Mouse (Mus musculus) limb, embryonic 12.5 days (tissue): ENCODE data around the gene Usp5. TPM values are rescaled to one million over a fixed set of nuclear protein-coding genes. Genes with fewer than 3 reads are reported as not detected.
A peak's percentile ranks its signal among the peaks of the same experiment; 100 is the strongest.
"Not testable (repeated sequence)": the region's sequence is repeated elsewhere in the genome, so short reads cannot be mapped to it uniquely, and the experiment has no call there.

ENCODE experiments used
- ATAC-seq: fragments of 200-750 bp; cut with Nextera tagmentation; 2 replicates; pipeline ENCODE4 v1.8.0; 2017; ENCODE audit warnings: low read depth, moderate TSS enrichment; ENCODE audit not compliant: insufficient number of reproducible peaks, insufficient read depth, low FRiP score, low TSS enrichment
- H3K27ac ChIP-seq: fragments of 300-500 bp; sonication (generic); 2 replicates; pipeline ENCODE4 v1.5.1; 2016; ENCODE audit warnings: mild to moderate bottlenecking, moderate library complexity
- H3K27me3 ChIP-seq: fragments of 300-500 bp; sonication (generic); 2 replicates; pipeline ENCODE4 v1.6.1; 2016; ENCODE audit warnings: mild to moderate bottlenecking, moderate library complexity
- H3K36me3 ChIP-seq: fragments of 300-500 bp; sonication (generic); 2 replicates; pipeline ENCODE4 v1.6.1; 2016; ENCODE audit warnings: mild to moderate bottlenecking, moderate library complexity
- H3K4me1 ChIP-seq: fragments of 300-500 bp; sonication (generic); replicated peaks from 2 replicates; pipeline ENCODE4 v1.6.1; 2016
- H3K4me2 ChIP-seq: fragments of 300-500 bp; sonication (generic); 2 replicates; pipeline ENCODE4 v1.6.1; 2016; ENCODE audit warnings: mild to moderate bottlenecking, moderate library complexity
- H3K4me3 ChIP-seq: fragments of 300-500 bp; sonication (generic); replicated peaks from 2 replicates; pipeline ENCODE4 v1.5.1; 2016; ENCODE audit warnings: mild to moderate bottlenecking
- H3K9ac ChIP-seq: fragments of 300-500 bp; sonication (generic); replicated peaks from 2 replicates; pipeline ENCODE4 v1.6.1; 2016; ENCODE audit warnings: mild to moderate bottlenecking, moderate library complexity
- H3K9me3 ChIP-seq: fragments of 300-500 bp; sonication (generic); 2 replicates; pipeline ENCODE4 v1.6.1; 2016; ENCODE audit warnings: mild to moderate bottlenecking, moderate library complexity
- WGBS: fragments of 180-500 bp; shearing (Covaris S2); methylation state at CpG from one replicate; pipeline ENCODE4 v1.1.7; 2016; 5-methylcytosine and 5-hydroxymethylcytosine counted together
- polyA plus RNA-seq: library from polyadenylated mRNA; unstranded; fragments of >200 nt; fragmentation: Nextera tagmentation; extraction: Ambion mirVana; gene quantifications from 2 replicates; pipeline ENCODE4 v1.2.1, GENCODE M21; 2016

Usp5 gene
- polyA plus RNA-seq, 1 experiment from 2014 or later: 196 TPM

DNA sequence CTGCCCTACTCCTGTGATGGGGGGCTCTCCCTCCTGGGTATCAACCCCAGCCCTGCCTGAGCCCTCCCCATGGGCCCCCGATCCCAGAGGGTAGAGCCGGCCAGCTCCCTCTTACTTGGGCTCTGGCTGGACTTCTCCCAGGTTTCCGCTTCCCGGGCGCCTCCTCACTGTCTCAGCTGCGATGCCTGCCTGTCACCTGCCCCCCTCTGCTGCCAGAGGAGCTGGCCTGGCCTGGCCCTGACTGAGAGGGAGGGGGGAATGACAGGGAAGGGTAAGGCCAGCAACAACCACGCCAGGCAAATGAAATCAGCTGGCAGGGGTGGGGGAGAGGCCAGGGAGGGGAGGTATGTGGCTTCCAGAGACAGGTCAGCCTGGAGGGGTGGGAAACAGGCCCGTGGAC, 10.5 kb upstream of the Usp5 start:
- Histone ChIP-seq H3K9ac (peak overlapping the region; percentile 40), H3K4me2 (peak overlapping the region; percentile 32; the same call in 1 of the 2 replicates), H3K27ac (0 out of 2 replicates have a peak overlapping the region, but pooled peaks have one; percentile 8), H3K27me3 (no peaks in the 10 kb centered on the region), H3K9me3 (no peaks in the 10 kb centered on the region), H3K4me3 (no peak overlapping the region), H3K36me3 (peaks cover 41% of the 10 kb centered on the region), H3K4me1 (peaks cover 41% of the 10 kb centered on the region)
- no peak for ATAC-seq
- 10% methylated on average over 8 of the region's 8 CpGs for WGBS

DNA sequence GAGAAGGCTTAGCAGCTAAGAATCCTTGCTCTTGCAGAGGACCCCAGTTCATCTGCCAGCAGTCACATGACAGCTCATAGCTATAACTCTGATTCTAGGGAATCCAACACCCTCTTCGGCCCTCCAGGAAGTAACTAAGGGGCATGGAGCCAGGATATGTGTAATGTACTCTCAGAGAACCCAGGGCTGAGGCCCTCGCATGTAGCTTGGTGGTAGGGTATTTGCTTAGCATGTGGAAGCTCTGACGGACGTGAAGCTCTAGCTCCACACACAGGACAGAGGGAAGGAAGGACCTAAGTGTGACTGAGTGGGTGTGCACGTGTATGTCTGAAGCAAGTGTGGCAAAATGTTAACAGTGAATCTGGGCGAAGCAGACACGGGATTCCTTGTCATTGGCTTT, 7.1 kb upstream of the Usp5 start:
- ATAC-seq: no peak
- Histone ChIP-seq H3K27me3 (no peaks in the 10 kb centered on the region), H3K4me3 (no peak overlapping the region), H3K4me2 (no peak overlapping the region), H3K9me3 (no peaks in the 10 kb centered on the region), H3K36me3 (peaks cover 42% of the 10 kb centered on the region), H3K4me1 (peaks cover 51% of the 10 kb centered on the region), H3K27ac (no peak overlapping the region), H3K9ac (no peak overlapping the region)
- 80% methylated on average over 7 of the region's 7 CpGs for WGBS

DNA sequence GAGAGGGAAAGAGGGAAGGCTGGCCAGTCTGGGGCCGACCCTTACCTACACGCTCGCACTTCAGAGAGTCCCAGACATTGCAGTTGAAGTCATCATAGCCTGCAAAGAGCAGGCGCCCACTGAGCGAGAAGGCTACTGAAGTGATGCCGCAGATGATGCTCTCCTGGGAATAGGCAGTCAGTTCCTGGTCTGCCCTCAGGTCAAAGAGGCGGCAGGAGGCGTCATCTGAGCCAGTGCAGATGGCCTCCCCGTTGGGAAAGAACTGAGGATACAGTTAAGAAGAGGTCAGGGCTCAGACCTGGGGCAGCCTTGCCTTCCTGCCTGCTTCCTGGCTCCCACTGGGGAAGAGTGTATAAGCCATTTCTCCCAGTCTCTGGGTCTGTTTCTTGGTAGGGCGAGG, 6.2 kb upstream of the Usp5 start:
- no peak overlapping the region for H3K4me3 ChIP-seq
- 31% methylated on average over 10 of the region's 10 CpGs for WGBS

DNA sequence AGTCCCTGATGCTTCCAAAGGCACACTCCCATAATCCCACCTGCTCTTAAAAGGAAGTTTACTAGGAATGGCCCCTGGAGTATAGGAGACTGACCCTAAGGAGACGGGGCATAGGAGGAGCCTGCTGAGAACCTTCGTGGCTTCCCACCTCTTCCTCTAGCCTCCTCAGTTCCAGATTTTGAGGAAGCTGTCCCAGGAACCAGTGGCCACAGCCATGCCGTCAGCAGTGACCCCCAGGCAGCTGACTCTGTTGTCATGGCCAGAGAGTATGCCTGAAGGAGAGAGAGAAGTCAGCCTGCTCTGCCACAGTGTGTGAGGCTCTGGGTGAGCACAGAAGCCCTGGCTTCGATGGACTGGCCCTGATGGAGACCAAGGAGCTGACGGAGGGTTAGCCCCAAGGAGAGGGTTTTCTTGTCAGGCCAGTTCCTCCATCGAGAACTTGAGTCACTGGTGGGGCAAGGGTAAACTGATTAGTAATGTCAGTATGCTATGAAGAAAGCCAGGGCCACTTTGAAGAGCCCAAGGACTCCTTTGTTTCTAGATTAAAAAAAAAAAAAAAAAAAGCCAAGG, 5.3 kb upstream of the Usp5 start:
- H3K4me1 ChIP-seq: peaks cover 51% of the 10 kb centered on the region
- no peaks in the 10 kb centered on the region for H3K27me3 ChIP-seq
- ATAC-seq: no peak
- H3K4me3 ChIP-seq: no peak overlapping the region
- no peaks in the 10 kb centered on the region for H3K9me3 ChIP-seq
- H3K4me2 ChIP-seq: no peak overlapping the region
- H3K27ac ChIP-seq: no peak overlapping the region
- peaks cover 32% of the 10 kb centered on the region for H3K36me3 ChIP-seq
- WGBS: 82% methylated on average over 6 of the region's 6 CpGs
- no peak overlapping the region; the same call in 1 of the 2 replicates for H3K9ac ChIP-seq

More for the DNA sequence above, 6.2 kb upstream of the Usp5 start:
- H3K4me1 ChIP-seq: peaks cover 57% of the 10 kb centered on the region
- no peaks in the 10 kb centered on the region for H3K9me3 ChIP-seq
- peaks cover 34% of the 10 kb centered on the region for H3K36me3 ChIP-seq
- H3K4me2 ChIP-seq: no peak overlapping the region
- no peaks in the 10 kb centered on the region for H3K27me3 ChIP-seq
- H3K27ac ChIP-seq: peak overlapping the region; percentile 47; the same call in 1 of the 2 replicates
- ATAC-seq: no peak
- no peak overlapping the region; the same call in 1 of the 2 replicates for H3K9ac ChIP-seq

DNA sequence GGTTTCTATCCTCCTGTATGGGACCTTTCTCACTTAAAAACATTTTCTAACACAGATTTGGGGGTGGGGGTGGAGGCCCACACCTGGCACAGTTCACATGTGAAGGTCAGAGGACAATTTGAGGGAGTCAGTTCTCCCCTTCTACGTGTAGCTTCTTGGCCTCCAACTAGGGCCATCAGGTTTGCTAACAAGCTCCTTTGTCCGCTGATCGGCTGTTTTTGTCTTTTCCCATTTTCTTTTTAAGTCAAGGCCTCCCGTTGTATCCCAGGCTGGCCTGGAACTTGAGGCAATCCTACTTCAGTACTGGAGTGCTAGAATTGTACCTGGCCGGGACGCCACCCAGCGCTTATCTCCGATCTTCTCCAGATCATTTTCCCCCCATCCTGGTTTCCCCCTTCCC, 2.4 kb upstream of the Usp5 start:
- no peak overlapping the region for H3K27ac ChIP-seq
- H3K36me3 ChIP-seq: peaks cover 40% of the 10 kb centered on the region
- no peak overlapping the region for H3K9ac ChIP-seq
- H3K4me3 ChIP-seq: peak overlapping the region; percentile 59; the same call in 1 of the 2 replicates
- 93% methylated on average over 8 of the region's 8 CpGs for whole genome bisulfite sequencing
- no peaks in the 10 kb centered on the region for H3K27me3 ChIP-seq
- H3K4me1 ChIP-seq: peaks cover 38% of the 10 kb centered on the region
- ATAC-seq: no peak
- H3K9me3 ChIP-seq: no peaks in the 10 kb centered on the region
- H3K4me2 ChIP-seq: peak overlapping the region; percentile 72

DNA sequence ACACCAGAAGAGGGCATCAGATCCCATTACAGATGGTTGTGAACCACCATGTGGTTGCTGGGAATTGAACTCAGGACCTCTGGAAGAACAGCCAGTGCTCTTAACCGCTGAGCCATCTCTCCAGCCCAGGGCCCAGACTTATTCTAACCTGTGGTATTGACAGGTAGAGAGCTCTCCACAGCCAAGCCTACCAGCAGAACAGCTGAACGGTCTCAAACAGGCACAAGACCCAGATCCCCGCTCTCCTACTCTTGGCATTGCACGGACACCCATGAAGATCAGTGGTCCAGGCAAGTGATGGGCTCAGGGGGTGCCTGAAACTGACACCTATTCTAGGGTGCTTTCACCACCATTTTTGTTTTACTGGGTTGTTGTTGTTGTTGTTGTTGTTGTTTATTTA, 1.9 kb upstream of the Usp5 start:
- H3K9me3 ChIP-seq, H3K27me3 ChIP-seq, H3K27ac ChIP-seq, H3K9ac ChIP-seq, ATAC-seq: not testable (repeated sequence)
- Histone ChIP-seq H3K36me3 (peaks cover 43% of the 10 kb centered on the region), H3K4me2 (peak overlapping the region; percentile 72), H3K4me1 (peaks cover 38% of the 10 kb centered on the region), H3K4me3 (peak overlapping the region; percentile 59)
- WGBS: 96% methylated on average over 4 of the region's 4 CpGs

DNA sequence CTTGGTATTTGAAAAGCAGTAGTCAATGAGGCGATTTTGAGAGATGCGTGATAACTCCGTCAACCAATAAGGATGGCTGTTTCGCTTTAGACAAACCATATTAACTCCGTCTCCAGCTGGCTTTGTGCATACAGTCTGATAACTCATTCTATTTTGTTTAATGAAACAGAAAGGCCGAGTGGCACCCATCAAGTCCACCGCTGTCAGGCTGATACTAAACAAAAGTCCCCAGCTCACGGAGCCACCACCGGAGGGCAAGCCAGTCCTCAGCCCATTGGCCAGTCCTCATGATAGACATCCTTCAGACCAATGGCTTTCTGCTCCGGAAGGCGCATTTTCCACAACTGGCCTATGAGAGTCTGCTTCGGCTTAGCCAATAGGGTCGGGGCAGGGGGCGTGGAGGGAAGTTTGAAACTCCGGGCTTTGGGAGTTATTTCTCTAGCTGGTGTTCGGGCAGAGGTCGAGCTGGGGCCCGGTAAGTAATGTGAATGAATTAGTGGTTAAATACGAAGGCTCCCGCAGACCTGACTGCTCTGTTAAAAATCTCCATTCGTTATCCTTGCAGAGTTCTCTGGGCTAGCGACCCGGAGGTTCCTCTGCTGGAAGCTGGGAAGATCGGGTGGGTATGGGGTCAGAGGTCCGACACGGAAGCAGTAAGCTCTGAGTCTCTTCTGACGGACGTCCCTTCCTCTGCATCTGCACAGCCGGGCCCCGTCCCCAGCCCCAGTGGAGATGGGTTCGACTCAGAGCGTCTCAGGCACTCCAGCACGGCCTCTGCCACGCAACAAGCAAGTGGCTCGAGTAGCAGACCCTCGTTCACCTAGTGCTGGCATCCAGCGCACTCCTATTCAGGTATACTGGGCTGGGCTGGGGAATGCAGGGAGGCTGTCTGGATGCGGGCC, 766 bp upstream of the Usp5 start:
- H3K4me2 ChIP-seq: peak overlapping the region; percentile 72
- H3K4me1 ChIP-seq: peaks cover 32% of the 10 kb centered on the region
- peak overlapping the region; percentile 91 for H3K27ac ChIP-seq
- H3K4me3 ChIP-seq: peak overlapping the region; percentile 59
- H3K9ac ChIP-seq: peak overlapping the region; percentile 69
- no peaks in the 10 kb centered on the region for H3K27me3 ChIP-seq
- H3K9me3 ChIP-seq: no peaks in the 10 kb centered on the region
- ATAC-seq: peak; percentile 86
- WGBS: 1% methylated on average over 38 of the region's 38 CpGs
- peaks cover 55% of the 10 kb centered on the region for H3K36me3 ChIP-seq

DNA sequence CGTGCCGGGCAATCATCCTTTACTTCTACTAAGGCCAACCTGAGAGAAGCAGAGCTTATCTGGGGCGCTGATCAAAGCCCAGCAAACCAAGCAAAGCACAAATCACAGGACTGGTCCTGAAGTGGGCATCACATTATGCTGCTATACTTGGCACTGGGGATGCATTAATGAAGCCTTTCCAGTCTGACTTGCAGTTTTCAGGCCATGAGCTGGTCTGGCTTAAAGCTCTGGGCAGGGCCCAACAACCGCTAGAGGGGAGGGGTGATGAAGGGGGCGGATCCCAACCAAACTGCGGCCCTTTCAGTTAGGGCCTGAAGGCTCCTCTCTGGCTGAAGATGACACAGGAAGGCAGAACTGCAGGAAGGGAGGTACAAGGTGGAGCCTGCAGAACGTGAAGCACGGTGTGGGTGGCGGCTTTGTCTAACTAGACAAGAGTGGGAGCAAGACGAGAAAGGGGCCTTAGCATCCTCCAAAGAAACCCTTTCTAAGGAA, 1.1 kb downstream of the Usp5 start:
- Histone ChIP-seq H3K4me1 (peaks cover 31% of the 10 kb centered on the region), H3K4me3 (peak overlapping the region; percentile 59), H3K9ac (peak overlapping the region; percentile 70), H3K36me3 (peaks cover 57% of the 10 kb centered on the region), H3K27me3 (no peaks in the 10 kb centered on the region), H3K9me3 (no peaks in the 10 kb centered on the region), H3K4me2 (peak overlapping the region; percentile 91), H3K27ac (peak overlapping the region; percentile 3; the same call in 1 of the 2 replicates)
- 24% methylated on average over 10 of the region's 10 CpGs for WGBS
- ATAC-seq: no peak

DNA sequence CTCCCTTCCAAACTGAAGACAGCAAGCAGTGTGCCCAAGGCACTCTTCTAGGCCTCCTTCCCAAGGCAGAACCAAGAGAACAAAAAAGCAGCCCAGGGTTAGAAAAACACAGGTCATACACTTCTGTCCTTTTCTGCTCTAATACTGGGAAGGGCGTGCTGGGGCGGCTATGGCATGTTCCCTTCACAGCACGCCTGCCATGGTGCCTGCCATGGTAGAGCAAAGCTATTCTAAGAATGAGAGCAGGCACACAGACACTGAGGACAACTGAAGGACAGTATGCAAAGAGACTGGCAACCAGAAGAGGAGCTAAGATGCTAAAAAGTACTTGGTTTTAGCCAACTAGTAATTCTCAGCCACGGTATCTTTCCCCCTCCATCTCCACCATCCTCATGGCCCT, 7.2 kb downstream of the Usp5 start:
- Histone ChIP-seq H3K27ac (no peak overlapping the region), H3K9ac (no peak overlapping the region), H3K9me3 (no peaks in the 10 kb centered on the region), H3K27me3 (no peaks in the 10 kb centered on the region), H3K4me3 (no peak overlapping the region), H3K36me3 (peaks cover 99% of the 10 kb centered on the region), H3K4me2 (no peak overlapping the region), H3K4me1 (no peaks in the 10 kb centered on the region)
- no peak for ATAC-seq
- 98% methylated on average over 4 of the region's 4 CpGs for WGBS

DNA sequence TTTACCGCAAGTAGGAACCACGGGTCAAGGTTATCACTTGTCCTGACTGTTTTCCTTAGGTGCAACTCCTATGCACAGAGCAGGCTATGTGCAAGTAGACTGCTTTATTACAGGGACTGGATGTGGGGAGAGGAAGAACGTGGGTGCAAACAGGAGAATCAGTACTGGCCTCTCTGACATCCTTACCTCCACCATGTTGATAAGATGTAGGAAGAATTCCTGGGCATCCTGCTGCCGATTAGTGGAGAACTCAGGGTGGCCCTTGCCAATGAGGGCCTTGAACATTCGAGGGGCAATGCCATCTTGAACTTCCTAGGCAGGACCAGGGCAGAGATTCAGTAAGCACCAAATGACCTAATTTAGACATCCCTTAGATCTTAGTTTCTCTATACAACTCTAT, 8.4 kb downstream of the Usp5 start:
- no peaks in the 10 kb centered on the region for H3K4me1 ChIP-seq
- ATAC-seq: no peak
- H3K27ac ChIP-seq: no peak overlapping the region
- peaks cover 100% of the 10 kb centered on the region for H3K36me3 ChIP-seq
- no peak overlapping the region for H3K9ac ChIP-seq
- no peaks in the 10 kb centered on the region for H3K9me3 ChIP-seq
- 92% methylated on average over 5 of the region's 5 CpGs for WGBS
- H3K4me3 ChIP-seq: no peak overlapping the region
- no peaks in the 10 kb centered on the region for H3K27me3 ChIP-seq
- H3K4me2 ChIP-seq: no peak overlapping the region

DNA sequence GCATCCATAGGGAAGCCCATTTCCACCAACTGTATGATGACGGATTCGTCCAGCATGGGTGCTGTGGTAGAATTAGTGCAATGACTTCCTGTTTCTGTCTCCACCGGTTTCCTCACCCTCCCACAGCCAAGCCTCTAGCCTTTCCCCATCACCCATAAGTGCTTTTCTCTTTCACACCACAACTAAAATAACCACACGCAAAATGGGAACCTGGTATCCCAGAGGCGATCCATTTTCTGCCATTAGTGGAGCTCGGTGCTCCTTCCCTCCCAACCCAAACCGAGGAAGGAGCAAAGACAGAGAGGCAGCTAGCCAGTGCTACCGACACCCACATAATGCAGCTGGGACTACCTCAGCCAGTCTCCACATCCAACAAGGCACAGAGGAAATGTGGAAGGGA, 11.3 kb downstream of the Usp5 start:
- Histone ChIP-seq H3K4me1 (peaks cover 11% of the 10 kb centered on the region), H3K9me3 (no peaks in the 10 kb centered on the region), H3K36me3 (peaks cover 81% of the 10 kb centered on the region), H3K4me3 (no peak overlapping the region), H3K4me2 (no peak overlapping the region), H3K27ac (no peak overlapping the region), H3K27me3 (no peaks in the 10 kb centered on the region), H3K9ac (no peak overlapping the region)
- 92% methylated on average over 8 of the region's 8 CpGs for WGBS
- ATAC-seq: no peak
